23 mouse cellular contexts compared by ENCODE assay signal in the genomic region with DNA sequence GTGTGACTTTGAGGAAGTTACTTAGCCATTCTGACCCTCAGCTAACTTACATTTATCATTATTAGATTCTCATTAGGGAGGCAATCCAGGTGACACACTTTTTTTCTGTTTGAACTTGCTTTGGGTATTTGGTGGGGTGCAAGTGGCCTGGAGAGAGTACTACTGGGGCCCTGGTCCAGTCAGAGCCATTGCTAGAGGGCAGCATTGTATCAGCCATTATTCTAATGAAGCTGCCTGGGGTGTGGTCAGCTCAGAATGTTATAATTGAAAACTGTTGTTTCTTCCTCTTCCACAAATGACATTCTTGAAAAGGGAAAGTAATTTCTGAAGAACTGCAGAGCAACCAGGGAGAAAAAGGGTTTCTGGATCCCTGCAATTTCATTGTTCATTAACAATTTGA. TPM values are rescaled to one million over a fixed set of nuclear protein-coding genes. Genes with fewer than 3 reads are reported as not detected.
DNase-seq lines count a peak whose midpoint lies in the region; ATAC-seq and TF ChIP-seq lines count a peak whose summit lies in the region.
"Had no signal": no experiment of that assay in that cellular context is flagged by ENCODE, and none has a peak within 500 bp of the region (broad histone marks: within the 10 kb centered on the region; RNA-seq: fewer than 3 reads in every experiment).

No protein-coding gene starts in this region.

- no peak overlapping the region for H3K4me3 ChIP-seq in hindbrain, postnatal 0 days (ENCODE audit: low read length)
- H3K4me3 ChIP-seq in hindbrain, embryonic 12.5 days: no peak overlapping the region
- no peak overlapping the region for H3K4me3 ChIP-seq in lung, embryonic 14.5 days (ENCODE audit: low read depth, low read length)
- H3K4me3 ChIP-seq: heart, embryonic 15.5 days; hindbrain, embryonic 10.5 days; kidney, embryonic 15.5 days; limb, embryonic 15.5 days; megakaryocyte, embryonic 14.5 days; neural tube, embryonic 15.5 days; stomach, embryonic 15.5 days had no signal

- no peak overlapping the region for H3K4me2 ChIP-seq in hindbrain, postnatal 0 days (ENCODE audit: low read depth, low read length)
- H3K4me2 ChIP-seq in hindbrain, embryonic 12.5 days (replicated peaks): no peak overlapping the region
- no peak overlapping the region for H3K4me2 ChIP-seq in lung, embryonic 14.5 days
- H3K4me2 ChIP-seq: heart, embryonic 15.5 days; kidney, embryonic 15.5 days; limb, embryonic 15.5 days; neural tube, embryonic 15.5 days; stomach, embryonic 15.5 days had no signal

- no peaks in the 10 kb centered on the region for H3K4me1 ChIP-seq in hindbrain, postnatal 0 days (ENCODE audit: insufficient read depth, low read length)
- no peaks in the 10 kb centered on the region for H3K4me1 ChIP-seq in hindbrain, embryonic 12.5 days
- no peaks in the 10 kb centered on the region for H3K4me1 ChIP-seq in lung, embryonic 14.5 days (ENCODE audit: insufficient read depth)
- H3K4me1 ChIP-seq: heart, embryonic 15.5 days; hindbrain, embryonic 10.5 days; kidney, embryonic 15.5 days; limb, embryonic 15.5 days; megakaryocyte, embryonic 14.5 days; neural tube, embryonic 15.5 days; stomach, embryonic 15.5 days had no signal

- H3K27ac ChIP-seq in hindbrain, postnatal 0 days: no peak overlapping the region
- no peak overlapping the region for H3K27ac ChIP-seq in hindbrain, embryonic 12.5 days
- no peak overlapping the region for H3K27ac ChIP-seq in lung, embryonic 14.5 days (ENCODE audit: low read depth)
- H3K27ac ChIP-seq: heart, embryonic 15.5 days; hindbrain, embryonic 10.5 days; kidney, embryonic 15.5 days; limb, embryonic 15.5 days; neural tube, embryonic 15.5 days; stomach, embryonic 15.5 days had no signal

- TF ChIP-seq CTCF in hindbrain, postnatal 0 days (IDR thresholded peaks at IDR 0.05; ENCODE audit: low read depth): 0 out of 2 replicates have a peak, but pooled peaks have one; percentile 11
- 0 out of 2 replicates have a peak, but pooled peaks have one; percentile 22 for TF ChIP-seq CTCF in lung, embryonic 14.5 days (IDR thresholded peaks at IDR 0.05; ENCODE audit: low read depth)

- no peaks in the 10 kb centered on the region for H3K27me3 ChIP-seq in hindbrain, postnatal 0 days (ENCODE audit: insufficient read depth, low read length)
- no peaks in the 10 kb centered on the region for H3K27me3 ChIP-seq in hindbrain, embryonic 12.5 days
- H3K27me3 ChIP-seq in lung, embryonic 14.5 days (ENCODE audit: insufficient read depth, low read length): no peaks in the 10 kb centered on the region
- H3K27me3 ChIP-seq: heart, embryonic 15.5 days; limb, embryonic 15.5 days; megakaryocyte, embryonic 14.5 days; neural tube, embryonic 15.5 days; stomach, embryonic 15.5 days had no signal

- no peak for ATAC-seq in hindbrain, postnatal 0 days
- ATAC-seq in hindbrain, embryonic 12.5 days (ENCODE audit: low FRiP score): no peak
- ATAC-seq in lung, embryonic 14.5 days (ENCODE audit: insufficient read depth): no peak
- ATAC-seq in megakaryocyte progenitor cell, adult 5-6 weeks (replicated peaks; ENCODE audit: poor library complexity): no peak
- ATAC-seq: midbrain, embryonic 16.5 days had no signal

- H3K9me3 ChIP-seq in hindbrain, postnatal 0 days (ENCODE audit: low read length): no peaks in the 10 kb centered on the region
- H3K9me3 ChIP-seq in hindbrain, embryonic 12.5 days (replicated peaks): no peaks in the 10 kb centered on the region
- H3K9me3 ChIP-seq in lung, embryonic 14.5 days (ENCODE audit: low read depth, low read length): no peaks in the 10 kb centered on the region
- H3K9me3 ChIP-seq: G1E; heart, embryonic 15.5 days; hindbrain, embryonic 10.5 days; kidney, embryonic 15.5 days; limb, embryonic 15.5 days; megakaryocyte, embryonic 14.5 days; neural tube, embryonic 15.5 days; stomach, embryonic 15.5 days had no signal

- no peak overlapping the region for H3K9ac ChIP-seq in hindbrain, postnatal 0 days (replicated peaks; ENCODE audit: low read length)
- no peak overlapping the region for H3K9ac ChIP-seq in hindbrain, embryonic 12.5 days
- no peak overlapping the region for H3K9ac ChIP-seq in lung, embryonic 14.5 days
- H3K9ac ChIP-seq: heart, embryonic 15.5 days; kidney, embryonic 15.5 days; limb, embryonic 15.5 days; neural tube, embryonic 15.5 days; stomach, embryonic 15.5 days had no signal

- no peaks in the 10 kb centered on the region for H3K36me3 ChIP-seq in hindbrain, postnatal 0 days (ENCODE audit: insufficient read depth, low read length)
- no peaks in the 10 kb centered on the region for H3K36me3 ChIP-seq in hindbrain, embryonic 12.5 days
- H3K36me3 ChIP-seq in lung, embryonic 14.5 days (ENCODE audit: insufficient read depth): no peaks in the 10 kb centered on the region
- H3K36me3 ChIP-seq: G1E; heart, embryonic 15.5 days; hindbrain, embryonic 10.5 days; kidney, embryonic 15.5 days; limb, embryonic 15.5 days; neural tube, embryonic 15.5 days; stomach, embryonic 15.5 days had no signal

- no peak for DNase-seq in hindbrain, postnatal 0 days (ENCODE audit: low spot score)
- DNase-seq in lung, embryonic 14.5 days: peak; percentile 32
- no peak for DNase-seq in lung, postnatal 25 days (ENCODE audit: low spot score)
- peak; percentile 62 for DNase-seq in NIH3T3 (ENCODE audit: low read depth)
- DNase-seq in lung, postnatal 14 days: peak; percentile 4
- DNase-seq in urinary bladder, postnatal 36 days (ENCODE audit: low spot score in 2 of 2): no peak
- DNase-seq: adrenal gland, adult 8-10 months; cerebellum, adult 8-10 months; heart, adult 18-20 months; layer of hippocampus, postnatal 36 days; right cerebral cortex, postnatal 25 days; thymus, adult 2 months had no signal

RNA-seq across cellular contexts. Expression of gene Rtl9, which starts 13.2 kb away (rescaled TPM):
- 3.7 TPM in 2 replicates for total RNA-seq in hindbrain, postnatal 0 days (2014; rRNA removed)
- polyA plus RNA-seq in hindbrain, postnatal 0 days (2015; fragmentation: Nextera tagmentation; extraction: Ambion mirVana): 0.69 and 0.81 TPM in 2 replicates
- 0.27 and 0.29 TPM in 2 replicates for polyA plus RNA-seq in hindbrain, embryonic 12.5 days (2016; fragmentation: Nextera tagmentation; extraction: Ambion mirVana)
- 0.42 and 0.50 TPM in 2 replicates for polyA plus RNA-seq in lung, embryonic 14.5 days (2014; fragmentation: Nextera tagmentation; extraction: Ambion mirVana)
- not detected in 2 replicates for total RNA-seq in megakaryocyte progenitor cell, adult 5-6 weeks (2015)
- not detected in 2 replicates for total RNA-seq in megakaryocyte progenitor cell, adult 5-6 weeks (2017)
- total RNA-seq: G1E had no signal
- polyA plus RNA-seq: G1E had no signal

Comparison
In these comparisons a context has a peak if more than half of its experiments do, and no peak if none do; other contexts are left out.
1. DNase-seq: peak in lung, embryonic 14.5 days (single experiment), NIH3T3 (single experiment) and lung, postnatal 14 days (single experiment); none in hindbrain, postnatal 0 days (single experiment), lung, postnatal 25 days (single experiment) and urinary bladder, postnatal 36 days (0 of 2).